Mouse (Mus musculus) bone marrow macrophage, adult 2 months (primary cell): Measurements from ENCODE around the gene Thrap3.

Source experiments
- CTCF ChIP-seq: IDR thresholded peaks from 2 replicates; pipeline ENCODE4 v1.5.1; 2012; ENCODE audit warnings: low read depth, mild to moderate bottlenecking, low read length, moderate library complexity
- POLR2A ChIP-seq: IDR thresholded peaks from 2 replicates; pipeline ENCODE4 v1.6.1; 2012; ENCODE audit warnings: mild to moderate bottlenecking, low read depth, low read length, borderline replicate concordance

DNA sequence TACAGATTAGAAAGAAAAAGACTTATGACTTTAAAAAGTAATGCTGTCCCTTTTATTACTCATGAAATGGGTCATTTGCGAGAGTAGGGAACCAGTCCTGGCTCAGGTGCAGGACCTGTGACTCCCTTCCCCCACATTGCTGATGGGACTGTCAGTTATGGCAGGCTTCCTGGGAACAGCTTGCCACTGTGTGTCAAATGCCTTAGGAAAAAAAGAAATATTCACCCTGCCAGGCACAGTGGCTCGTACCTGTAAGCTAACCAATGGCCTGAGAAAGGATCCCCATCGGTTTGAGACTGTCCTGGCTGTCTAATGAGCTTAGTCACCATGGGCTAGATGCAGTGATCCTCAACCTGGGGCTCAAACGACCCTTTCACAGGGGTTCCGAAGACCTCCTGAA, 82.5 kb downstream of the Thrap3 start:
- no peak for TF ChIP-seq CTCF
- no peak for TF ChIP-seq POLR2A
